Mouse (Mus musculus): Measurements from ENCODE around the gene Calu.

DNA sequence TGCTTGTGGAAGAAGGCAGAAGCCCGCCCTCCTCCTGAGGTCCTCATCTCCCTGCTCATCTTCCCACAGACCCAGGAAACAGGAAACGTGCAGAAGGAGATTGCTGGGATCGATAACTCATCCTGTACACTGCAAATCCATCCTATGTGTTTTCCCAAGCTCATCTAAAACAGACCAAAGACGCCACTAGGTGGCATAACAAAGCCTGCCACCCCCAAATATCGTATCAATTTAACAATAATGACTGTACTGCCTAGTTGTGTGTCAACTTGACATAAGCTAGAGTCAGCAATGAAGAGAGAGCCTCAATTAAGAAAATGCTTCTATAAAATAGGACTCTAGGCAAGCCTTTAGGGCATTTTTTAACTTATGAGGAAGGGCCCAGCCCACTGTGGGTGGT is 44.1 kb upstream of the Calu start:
- TF ChIP-seq CTCF (IDR thresholded peaks at IDR 0.05; ENCODE audit: extremely low read depth, insufficient read depth, insufficient read length, insufficient replicate concordance): no peak
- no peak for TF ChIP-seq POLR2A (IDR thresholded peaks at IDR 0.05; ENCODE audit: low read depth, low read length)

Measured in spleen, adult 2 months (tissue).